Mouse (Mus musculus): ENCODE data around the gene Nectin4.

Gene Nectin4

GRCm38 (mm10) chr1:171413608-171414007 is 43.7 kb downstream of the Nectin4 start:
- no peak for DNase-seq

GRCm38 (mm10) chr1:171418660-171419059 is 48.8 kb downstream of the Nectin4 start, which contains the start of gene Tstd1:
TSS of gene Tstd1 (plus strand) at chr1:171418872.
- DNase-seq: no peak

DNA sequence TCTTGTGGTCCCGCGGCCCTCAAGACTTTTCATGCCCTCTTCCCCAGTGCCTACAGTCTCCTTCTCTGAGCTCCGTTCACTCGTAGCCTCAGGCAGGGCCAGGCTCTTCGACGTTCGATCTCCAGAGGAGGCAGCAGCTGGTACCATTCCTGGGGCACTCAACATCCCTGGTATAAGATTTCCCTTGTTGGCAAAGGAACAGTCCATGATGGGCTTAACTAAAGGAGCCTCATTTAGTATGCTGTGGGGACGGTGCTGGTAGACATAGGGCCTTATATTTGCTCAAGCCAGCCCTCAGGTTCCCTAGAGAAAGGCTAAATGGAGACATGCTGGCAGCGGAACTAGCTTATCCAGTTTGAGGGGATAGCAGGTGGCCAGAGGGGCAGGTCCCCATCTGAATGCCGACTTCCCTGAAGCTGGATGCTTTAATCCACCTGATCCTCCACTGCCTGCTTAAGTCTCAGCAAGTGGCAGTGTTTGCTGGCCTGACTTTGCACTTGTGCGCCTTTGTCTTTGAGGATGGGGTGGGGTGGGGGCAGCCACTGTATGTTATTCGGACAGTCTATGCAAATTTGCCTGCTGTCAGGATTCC is 49.5 kb downstream of the Nectin4 start:
- DNase-seq: no peak

DNA sequence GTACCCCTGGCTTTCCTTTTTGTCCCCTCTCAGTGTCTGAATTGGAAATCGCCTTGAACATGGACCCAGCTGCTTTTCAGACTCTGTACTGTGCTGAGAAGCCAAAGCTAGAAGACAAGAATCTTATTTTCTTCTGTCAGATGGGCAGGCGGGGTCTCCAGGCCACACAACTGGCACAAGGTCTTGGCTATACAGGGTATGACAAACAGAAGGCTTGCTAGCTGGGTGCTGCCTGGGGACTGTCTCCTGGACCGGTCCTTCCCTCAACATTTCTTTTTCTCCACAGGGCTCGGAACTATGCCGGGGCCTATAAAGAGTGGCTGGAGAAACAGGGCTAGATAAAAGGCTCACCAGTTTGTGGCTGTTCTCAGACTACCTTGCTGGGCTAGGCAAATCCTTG is 50.0 kb downstream of the Nectin4 start:
- no peak for DNase-seq

- DNase-seq: no peak
Observed at GRCm38 (mm10) chr1:171422504-171423095, 52.7 kb downstream of the Nectin4 start.

- DNase-seq: no peak
Observed at GRCm38 (mm10) chr1:171424638-171425037, 54.7 kb downstream of the Nectin4 start.

DNA sequence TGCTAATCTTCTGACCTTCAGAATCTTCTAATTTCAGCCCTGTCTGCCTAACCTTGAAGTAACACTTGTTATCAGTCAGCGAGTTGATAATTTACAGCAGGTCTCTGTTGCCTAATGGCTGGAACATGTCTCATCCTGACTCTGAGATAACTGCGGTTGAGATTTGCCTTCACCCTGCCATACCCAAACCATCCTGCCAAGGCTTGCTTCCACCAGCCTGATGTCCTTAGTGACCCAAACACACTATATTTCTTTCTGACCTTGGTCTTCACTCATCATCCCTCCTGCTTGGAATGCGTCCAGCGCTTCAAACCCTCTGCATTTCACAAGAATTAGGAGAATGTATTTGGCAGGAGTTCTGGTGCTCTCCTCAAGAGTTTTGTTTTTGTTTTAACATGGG is 55.2 kb downstream of the Nectin4 start:
- DNase-seq: no peak

DNA sequence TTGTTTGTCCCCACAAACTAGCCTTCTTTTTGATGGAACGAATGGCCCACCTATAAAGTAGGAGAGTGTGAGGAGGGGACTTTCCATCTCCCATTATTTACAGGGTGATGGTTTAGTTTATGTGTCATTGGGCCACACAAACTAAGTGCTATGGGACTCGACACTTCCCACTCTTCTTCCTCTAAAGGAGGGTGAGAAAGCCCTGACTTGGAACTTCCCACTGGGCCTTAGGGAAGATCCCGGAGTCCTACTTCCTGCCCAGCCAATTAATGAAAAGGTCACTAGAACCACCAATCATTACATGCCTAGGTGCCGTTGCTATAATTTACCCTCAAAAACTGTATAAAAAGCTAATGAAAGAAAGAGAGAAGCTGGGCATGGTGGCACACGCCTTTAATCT is 62.3 kb downstream of the Nectin4 start:
- no peak for DNase-seq

GRCm38 (mm10) chr1:171435288-171435814 is 65.5 kb downstream of the Nectin4 start:
- no peak for DNase-seq

DNA sequence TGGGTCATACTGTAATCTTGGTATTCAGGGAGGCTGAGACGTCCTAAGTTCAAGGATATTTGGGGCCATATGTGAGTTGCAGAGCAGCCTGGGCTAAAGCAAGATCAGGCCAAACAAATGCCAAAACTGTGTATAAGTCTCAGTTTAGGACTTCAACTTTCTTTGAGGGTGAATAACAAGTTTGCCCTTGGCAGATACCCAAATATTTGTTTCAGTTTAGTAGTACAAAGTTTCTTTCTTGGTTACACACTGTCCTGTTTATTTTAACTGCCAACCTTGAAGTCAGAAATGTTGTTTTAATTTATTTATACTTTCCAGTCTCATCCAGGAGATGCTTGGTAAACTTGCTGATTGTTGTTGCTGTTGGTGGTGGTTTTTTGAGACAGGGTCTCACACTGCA is 66.1 kb downstream of the Nectin4 start:
- no peak for DNase-seq

- peak; percentile 60 to 78 for DNase-seq
Observed at GRCm38 (mm10) chr1:171437264-171438013, 67.5 kb downstream of the Nectin4 start, which contains the start of gene F11r. TSS of gene F11r (plus strand) at chr1:171437535.

Measured in spleen, adult 18-20 months (tissue).